Mouse (Mus musculus): ENCODE data around the gene Tpcn1.
A peak's percentile ranks its signal among the peaks of the same experiment; 100 is the strongest.

The Tpcn1 gene

DNA sequence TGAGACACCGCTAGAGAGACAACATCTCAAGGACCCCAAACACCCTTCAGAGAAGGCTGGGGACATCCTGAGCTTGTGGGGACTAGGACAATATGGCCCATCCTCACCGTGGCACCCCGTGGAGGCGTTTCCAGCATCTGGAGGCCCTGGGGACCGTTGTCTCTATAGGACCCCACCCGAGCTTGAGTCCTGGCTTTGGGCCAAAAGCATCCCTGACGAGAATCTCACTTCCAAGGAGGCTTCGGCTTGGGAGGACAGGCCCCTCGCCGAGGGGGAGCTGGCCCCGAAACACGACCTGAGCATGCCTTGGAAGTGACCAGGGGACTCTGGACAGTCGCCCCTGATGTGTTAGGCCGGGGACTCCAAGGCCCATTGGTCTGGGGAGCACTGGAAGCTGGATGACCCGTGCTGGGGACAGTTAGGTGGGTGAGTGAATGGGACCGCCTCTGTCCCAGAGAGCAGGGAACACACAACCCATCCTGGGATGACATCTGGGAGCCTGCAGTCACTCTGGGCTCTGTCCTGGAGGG is 20.8 kb upstream of the Tpcn1 start:
- no peak for DNase-seq

DNA sequence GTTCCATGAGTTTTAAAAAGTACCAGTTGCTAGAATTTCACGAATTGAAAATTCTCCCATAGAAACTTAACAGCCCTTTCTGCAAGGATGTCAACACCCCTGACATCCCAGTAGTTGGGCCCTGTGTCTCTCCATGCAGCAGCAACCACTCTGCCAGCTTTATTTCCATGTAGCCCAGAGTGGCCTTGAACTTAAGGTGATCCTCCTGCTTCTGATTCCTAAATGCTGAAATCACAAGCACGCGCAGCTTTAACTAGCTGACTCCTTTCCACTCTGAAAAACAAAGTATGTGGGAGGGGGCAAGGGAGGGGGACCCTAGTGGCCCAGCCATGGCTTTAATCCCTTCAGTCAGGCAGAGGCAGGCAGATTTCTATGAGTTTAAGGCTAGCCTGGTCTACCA is 18.9 kb upstream of the Tpcn1 start:
- DNase-seq, result no peak

DNA sequence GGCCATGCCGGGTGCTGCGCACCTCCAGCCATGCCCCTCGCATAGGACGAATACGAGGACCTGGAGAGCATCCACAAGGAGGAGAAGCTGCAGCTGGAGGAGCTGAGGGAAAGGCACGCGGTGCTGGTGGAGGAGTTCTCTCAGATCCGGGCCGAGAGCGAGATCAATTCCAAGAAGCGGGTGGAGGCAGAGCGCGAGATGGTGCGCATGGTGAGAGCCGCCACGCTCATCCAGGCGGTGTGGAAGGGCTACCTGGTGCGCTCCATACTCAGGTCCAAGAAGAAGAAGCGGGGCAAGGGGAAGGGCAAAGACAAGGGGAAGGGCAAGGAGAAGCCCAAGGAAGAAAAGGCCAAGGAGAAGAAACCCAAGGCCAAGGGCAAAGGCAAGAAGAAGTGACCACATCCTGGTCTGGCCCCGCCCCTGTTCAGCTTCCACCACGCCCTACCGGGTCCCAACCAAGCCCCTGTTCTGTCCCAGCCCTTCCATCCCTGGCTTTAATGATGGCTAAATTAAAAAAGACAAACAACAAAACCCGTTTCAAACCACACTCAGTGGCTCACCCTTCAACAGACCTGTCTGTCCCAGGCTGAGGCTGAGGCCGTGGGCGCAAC is 18.2 kb upstream of the Tpcn1 start:
- DNase-seq, result no peak

DNA sequence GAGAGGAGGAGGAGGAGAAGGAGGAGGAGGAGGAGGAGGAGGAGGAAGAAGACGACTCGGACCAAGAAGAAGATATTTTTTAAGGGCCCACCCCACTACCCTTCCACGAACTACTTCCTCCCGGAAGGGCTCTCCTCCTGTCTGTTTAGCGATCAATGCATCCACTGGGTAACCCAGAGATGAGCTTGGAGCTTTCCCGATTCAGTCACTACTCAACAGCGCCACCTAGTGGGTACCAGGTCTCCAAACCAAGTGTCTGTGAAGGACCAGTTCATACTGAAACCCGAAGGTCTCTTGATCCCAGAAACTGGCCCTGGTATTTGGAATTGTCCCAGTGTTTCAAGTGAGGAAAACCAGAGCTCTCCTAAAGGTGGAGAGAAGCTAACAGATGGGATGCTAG is 17.2 kb upstream of the Tpcn1 start:
- peak; percentile 86 for DNase-seq

DNA sequence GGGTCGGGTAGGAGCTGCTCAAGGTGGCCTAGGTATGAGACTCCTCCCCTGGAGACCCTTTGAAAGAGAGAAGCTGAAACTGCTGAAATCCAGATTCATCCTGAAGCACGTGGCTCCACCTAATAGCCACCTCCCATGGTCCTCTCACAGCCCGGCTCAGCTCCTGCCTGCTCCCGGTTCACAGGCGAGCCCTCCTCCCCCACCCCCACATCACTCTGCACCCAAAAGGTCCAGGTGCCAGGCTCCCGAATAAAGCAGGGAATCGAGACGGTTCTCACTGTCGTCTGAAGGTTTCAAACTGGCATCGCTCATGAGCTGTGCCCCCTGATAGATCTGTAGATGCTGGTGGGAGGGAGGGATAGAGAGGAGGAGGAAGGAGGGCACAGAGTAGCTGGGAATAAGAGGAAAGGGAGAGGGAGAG is 16.8 kb upstream of the Tpcn1 start:
- DNase-seq, result no peak

- peak; percentile 73 for DNase-seq
Observed at GRCm38 (mm10) chr5:120604839-120605238, 16.4 kb upstream of the Tpcn1 start.

DNA sequence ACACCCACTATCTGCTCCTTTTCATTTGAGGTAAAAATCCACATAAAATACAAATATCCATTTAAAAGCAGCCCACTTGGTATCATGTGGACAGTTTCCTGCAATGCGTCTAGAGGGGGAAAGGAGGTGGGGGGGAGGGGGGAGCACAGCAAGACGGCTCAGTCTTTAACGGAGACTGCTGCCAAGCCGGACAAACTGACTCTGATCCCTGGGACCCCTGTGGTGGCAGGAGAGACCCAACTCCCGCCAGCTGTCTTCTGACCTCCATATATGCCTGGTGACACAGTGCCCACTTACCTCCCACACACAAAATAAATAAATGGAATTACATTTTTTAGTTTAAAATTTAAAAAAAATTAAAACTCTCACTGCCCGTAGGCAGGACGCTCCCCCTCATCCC is 15.0 kb upstream of the Tpcn1 start:
- DNase-seq, result no peak

DNA sequence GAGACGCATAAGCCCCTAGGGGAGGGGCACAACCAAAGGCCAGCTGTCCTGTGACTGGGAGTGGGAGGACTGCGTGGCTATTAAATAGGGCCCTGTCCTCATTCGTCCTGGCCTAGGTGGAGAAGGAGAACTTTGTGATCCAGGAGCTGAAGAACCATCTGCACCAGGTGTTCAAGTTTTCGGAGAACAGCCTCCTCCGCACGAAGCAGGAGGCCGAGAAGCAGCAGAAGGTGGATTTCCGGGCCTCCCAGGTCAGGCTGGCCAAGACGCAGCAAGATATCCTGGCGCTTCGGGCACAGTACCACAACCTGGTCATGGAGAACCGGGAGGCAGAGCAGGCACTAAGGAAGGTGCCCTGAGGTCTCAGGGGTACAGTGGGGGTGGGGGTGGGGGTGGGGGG is 13.7 kb upstream of the Tpcn1 start:
- DNase-seq, result no peak

DNA sequence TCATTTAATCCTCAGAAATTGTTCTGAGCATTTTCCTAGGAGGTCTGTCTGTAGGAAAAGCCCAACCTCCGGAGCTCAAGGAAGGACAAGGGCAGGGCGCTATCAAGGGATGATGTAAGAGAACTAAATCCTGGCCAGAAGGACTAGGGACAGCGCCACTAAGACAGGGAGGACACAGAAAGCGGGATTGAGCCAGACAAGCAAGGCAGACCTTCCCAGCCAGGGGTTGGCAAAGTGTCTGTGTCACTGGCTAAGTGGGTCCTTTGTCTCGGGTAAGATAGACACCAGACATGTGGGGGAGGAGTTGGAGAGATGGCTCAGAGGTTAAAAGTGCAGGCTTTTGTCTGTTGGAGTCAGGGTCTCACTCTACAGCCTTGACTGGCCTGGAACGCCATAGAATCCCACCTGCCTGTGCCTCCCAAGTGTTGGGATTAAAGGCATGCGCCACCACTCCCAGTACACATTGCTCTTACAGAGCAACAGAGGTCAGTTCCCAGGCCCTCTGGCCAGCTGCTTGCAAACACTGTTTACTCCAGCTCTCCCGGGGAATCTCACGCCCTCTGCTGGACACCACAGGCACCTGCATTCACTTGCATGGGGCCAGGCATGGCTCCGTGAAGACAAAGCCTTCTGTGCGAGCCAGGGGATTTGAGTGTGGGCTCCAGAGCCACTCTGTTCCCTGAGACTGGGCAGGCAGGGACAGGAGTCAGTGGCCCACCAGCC is 12.6 kb upstream of the Tpcn1 start:
- no peak for DNase-seq

DNA sequence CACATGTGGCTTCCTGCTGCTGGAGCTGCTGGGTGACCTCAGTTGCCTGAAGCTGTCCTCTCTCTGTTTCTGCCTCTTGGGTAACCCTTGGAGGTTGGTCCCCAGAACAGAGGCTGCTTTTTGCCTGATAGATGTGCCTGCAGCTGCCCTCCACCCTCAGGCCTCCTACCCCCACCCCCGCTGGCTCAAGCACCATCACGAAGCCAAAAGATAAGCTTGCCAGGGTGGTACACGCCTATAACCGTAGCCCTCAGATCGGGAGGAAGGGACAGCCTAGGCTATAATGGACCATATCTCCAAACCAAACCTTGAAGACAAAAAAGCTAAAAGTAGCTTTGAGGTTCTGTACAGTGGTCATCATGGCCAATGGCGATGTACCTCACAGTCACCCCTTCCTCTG is 11.2 kb upstream of the Tpcn1 start:
- DNase-seq, result no peak

GRCm38 (mm10) chr5:120594485-120594884 is 6.0 kb upstream of the Tpcn1 start:
- DNase-seq, result no peak

DNA sequence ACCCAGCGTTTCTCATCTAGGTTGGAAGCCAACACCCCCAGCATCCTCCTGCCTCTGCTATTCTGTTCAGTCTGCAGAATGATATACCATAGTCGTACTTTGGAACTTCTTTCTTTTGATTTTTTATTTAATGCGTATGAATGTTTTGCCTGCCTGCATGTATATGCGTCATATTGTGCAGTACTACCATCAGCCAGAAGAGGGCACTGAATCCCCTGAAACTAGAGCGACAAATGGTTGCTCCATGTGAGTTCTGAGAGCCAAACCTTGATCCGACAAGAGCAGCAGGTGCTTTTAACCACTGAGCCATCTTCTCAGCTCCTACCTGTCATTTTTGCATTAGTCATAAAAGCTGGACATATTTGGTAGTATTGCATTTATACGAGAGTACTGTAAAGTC is 3.7 kb upstream of the Tpcn1 start:
- DNase-seq, result no peak

- DNase-seq, result no peak
Observed at GRCm38 (mm10) chr5:120590356-120591010, 2.0 kb upstream of the Tpcn1 start.

GRCm38 (mm10) chr5:120587940-120588568 is 419 bp downstream of the Tpcn1 start:
- DNase-seq, result no peak

DNA sequence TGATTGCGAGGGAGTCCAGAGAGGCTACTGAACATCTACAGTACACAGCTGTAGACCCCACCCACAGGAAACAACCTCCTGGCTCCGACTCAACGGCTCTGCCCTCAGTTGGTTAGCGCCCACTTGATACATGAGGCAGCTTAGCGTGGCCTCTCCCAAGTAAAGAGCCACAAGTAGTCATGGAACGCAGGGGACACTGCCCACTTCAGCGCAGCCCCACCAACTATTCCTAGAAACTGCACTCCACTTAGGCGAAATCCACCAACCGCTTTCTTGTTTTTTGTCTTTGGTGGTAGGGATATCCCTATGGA is 902 bp downstream of the Tpcn1 start:
- no peak for DNase-seq

DNA sequence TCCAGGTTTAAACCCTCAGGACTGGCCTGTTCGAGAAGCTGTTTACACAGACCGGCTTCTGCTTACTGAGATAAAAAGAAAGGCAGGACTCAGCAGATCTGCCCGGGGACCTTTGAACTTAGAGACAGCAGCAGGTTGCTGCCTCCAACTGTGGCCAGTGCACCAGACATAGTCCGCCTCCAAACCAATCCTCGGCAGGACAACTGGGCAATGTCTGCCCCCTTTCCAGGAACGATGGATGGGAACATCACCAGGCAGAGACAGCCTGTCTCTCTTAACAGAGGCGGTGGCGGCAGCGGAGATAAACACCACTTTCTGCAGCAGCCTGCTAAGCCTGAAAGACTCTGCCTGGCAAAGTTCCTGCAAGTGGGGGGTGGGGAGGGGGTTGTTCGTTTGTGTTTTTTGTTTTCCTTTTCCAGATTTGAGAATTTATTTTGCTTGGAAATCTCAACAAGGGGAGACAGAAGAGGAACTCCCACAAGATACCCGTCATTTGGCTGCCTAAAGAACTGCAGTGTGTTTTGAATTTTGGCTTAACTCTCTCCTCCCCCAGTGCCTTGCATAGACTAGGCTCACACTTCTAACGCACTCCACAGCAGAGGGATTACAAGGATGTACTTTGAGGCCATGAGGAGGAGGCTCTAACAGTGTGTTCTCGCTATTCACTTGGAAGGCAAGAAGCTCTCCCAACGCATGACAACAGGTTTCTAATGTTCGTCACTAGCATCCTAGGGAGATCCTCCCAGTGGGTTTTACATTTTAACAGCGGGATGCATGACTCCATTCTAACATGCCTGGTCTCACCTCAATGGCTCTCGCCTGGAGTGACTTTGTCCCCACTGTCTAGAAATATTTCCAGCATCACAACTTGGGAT is 1.5 kb downstream of the Tpcn1 start:
- DNase-seq, result no peak

- DNase-seq, result no peak
Observed at GRCm38 (mm10) chr5:120584968-120585367, 3.5 kb downstream of the Tpcn1 start.

GRCm38 (mm10) chr5:120583511-120583910 is 5.0 kb downstream of the Tpcn1 start:
- DNase-seq, result no peak

DNA sequence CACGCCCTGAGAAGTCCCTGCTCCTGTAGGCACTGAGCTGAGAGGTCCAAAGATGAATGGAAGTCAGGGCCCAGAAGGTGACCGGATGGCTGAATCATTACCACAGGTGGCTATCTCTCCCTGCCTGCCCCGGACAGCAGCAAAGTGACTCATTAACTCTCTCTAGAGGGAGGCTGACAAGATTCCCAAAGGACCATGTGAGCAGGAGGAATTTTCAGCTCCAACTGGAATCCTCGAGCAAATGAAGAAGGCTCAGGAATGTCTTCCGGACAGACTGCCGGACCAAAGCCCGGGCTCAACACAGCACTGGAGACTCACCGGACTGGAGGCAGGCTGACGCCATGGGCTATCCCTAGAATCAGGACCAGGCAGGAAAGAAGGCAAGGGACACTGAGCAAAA is 6.5 kb downstream of the Tpcn1 start:
- DNase-seq, result no peak

DNA sequence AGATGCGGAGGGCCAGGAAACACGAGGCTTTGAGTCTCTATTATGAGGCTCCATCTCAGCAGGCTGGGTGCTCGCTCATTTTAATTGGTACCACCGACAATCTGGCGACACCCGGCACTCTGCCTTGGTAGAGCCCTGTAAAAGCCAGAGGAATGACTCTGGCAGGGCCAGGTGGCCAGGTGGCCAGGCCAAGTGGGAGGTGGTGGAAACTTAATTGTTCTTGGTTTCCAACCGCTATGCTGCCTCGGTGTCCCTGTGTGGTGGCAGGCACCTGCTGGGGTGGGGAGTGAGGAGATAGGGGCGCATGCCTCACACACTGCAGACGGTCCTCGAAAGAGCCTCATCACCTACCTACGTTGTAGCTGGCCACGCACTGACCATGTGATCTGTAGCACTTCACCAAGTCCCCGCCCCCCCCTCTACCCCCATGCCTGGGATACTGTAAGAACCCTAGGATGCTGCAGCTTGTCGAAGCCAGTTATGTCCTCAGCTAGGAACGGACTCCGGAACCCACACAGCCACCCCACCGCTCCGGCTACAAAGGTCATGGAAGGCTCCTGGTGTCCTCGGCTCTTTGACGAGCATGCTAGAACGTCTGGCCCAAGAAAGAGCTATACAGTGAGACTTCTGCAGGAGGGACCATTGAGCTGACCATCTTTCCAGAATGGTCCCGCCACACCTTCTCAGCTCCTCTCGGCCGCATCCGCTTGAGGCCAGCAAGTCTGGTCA is 8.4 kb downstream of the Tpcn1 start:
- no peak for DNase-seq

DNA sequence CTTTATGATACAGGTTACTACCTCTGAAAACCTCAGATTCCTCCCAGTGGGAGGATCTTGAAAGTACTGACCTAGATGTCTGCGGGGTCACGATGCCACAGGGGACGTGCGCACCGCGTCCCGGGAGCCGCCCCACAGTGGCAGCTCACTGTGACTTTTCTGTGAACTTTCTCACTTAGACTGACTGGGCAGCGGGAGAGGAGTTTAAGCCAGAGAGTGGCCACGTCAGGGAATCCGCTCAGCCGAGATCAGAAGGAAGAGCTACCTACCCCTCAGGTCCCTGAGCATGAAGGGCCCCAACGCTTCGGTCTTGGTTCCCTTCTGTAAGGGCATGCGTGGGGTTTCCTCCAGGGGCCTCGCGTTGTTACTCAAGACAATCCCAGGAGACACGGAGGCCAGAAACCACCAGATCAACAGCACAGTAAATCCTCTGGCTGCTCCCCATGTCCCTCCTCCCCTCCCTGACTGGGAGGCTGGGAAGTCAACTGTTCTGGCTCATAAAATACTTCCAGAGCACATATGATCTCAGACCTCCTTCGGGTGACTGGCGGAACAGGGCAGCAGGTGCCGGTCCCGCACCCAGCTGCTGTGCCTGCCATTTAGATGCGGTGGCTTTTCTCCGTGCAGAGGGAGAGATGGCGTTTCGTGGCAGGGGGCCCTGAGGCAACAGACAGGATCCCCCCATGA is 9.1 kb downstream of the Tpcn1 start:
- no peak for DNase-seq

Measured in right cerebral cortex, postnatal 25 days (tissue).